Mouse (Mus musculus) left cerebral cortex, postnatal 4 days (tissue): ENCODE results near the gene Sbk2. TPM values are rescaled to one million over a fixed set of nuclear protein-coding genes. Genes with fewer than 3 reads are reported as not detected.
A peak's percentile ranks its signal among the peaks of the same experiment; 100 is the strongest.

Experiments
- DNase-seq: peaks from one replicate; pipeline ENCODE4 v3.0.0-alpha.2; 2022
- intact Hi-C: fragments of 180-260 bp; cut with DNase I; formaldehyde crosslinking; loops from one replicate; pipeline ENCODE4 v1.15.1; 2025
- total RNA-seq, 2 experiments: library from RNA; stranded (reverse); gene quantifications; 2 replicates each; pipeline ENCODE4 v1.2.3; 2021

Sbk2 gene
- total RNA-seq, 2 experiments from 2014 or later = not detected

DNA sequence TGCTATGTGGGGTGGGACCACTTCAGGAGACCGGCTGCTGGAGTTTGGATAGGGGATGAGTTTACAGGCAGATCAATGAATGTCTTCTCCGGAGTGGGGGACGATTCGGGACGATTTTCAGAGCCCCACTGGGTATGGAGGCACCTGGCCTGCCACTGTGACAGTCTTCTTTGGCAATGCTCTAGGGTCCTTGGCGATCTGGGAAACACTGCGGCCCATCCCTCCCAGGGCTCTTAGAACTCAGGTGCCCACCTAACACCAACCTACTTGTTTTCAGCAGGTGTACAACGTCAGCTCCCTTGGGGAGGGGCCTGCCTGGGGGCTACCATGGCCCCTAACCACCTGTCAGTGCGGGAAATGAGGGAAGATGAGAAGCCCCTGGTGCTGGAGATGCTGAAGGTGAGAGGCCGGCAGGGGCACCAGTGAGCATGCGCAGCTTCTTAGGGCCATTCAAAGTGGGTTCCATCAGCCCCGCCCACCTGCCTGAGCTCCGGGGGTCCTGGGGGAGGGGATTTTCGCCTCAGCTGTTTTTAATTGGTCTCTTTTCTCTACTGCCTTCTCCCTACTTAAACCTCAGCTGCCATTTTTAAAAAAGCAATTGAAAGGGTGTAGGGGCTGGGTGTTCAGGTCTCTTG lies 41.2 kb downstream of the Sbk2 start:
- DNase-seq = peak; percentile 91
- intact Hi-C loops = no loop called here

DNA sequence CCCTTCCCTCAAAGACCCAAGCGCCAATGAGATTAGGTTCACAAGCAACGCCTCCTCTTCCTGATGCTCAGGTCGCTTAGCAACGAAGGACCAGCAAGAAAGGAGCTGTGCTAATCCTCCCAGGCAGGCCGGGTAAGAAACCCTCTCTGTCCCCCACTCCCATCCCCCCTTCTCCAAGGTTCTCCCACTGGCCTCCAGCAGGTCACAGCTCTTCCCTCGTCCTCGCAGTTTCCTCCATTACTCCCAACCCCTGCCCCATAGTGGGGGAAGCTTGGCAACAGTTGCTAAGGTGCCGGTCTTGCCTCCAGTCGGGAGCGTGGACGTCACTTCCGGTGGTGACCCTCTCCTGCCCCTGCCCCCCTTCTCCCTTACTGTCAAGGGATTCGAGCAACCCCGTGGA lies 41.7 kb downstream of the Sbk2 start:
- peak; percentile 87 for DNase-seq
- intact Hi-C loops = no loop called here

DNA sequence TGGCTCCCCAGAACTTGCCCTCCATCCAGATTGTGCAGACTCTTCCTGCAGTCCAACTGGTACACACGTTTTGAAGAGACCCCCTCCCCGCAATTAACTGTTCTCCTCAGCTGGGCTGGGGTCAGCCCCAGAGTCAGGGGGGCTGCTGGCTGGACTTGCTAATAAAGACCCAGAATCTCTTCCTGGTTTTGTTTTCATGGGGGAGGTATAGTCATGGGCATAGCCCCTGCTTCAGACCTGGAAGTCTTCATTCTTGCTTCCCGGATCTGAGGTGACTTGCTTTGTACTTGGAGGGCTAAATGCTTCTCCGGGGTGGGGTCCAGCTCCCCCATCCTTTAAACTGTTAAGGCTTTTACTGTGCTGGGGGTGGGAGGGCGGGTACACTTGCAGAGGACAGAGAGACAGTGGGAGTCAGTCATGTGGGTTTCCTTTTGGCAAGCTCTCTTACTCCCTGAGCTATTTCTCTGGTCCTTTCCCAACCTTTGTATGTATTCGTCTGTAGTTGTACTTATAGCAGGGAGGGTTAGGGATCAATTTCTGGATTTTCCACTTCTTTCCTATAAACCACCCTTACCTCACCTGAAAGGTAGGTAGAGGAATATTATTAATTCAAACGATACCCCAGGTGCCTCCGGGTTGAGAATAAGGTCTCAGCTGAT lies 42.3 kb downstream of the Sbk2 start, which contains the start of gene Nat14:
Nat14 (plus strand) TSS at position 205 of the 659 bp plus-strand sequence.
- intact Hi-C loops = no loop called here

DNA sequence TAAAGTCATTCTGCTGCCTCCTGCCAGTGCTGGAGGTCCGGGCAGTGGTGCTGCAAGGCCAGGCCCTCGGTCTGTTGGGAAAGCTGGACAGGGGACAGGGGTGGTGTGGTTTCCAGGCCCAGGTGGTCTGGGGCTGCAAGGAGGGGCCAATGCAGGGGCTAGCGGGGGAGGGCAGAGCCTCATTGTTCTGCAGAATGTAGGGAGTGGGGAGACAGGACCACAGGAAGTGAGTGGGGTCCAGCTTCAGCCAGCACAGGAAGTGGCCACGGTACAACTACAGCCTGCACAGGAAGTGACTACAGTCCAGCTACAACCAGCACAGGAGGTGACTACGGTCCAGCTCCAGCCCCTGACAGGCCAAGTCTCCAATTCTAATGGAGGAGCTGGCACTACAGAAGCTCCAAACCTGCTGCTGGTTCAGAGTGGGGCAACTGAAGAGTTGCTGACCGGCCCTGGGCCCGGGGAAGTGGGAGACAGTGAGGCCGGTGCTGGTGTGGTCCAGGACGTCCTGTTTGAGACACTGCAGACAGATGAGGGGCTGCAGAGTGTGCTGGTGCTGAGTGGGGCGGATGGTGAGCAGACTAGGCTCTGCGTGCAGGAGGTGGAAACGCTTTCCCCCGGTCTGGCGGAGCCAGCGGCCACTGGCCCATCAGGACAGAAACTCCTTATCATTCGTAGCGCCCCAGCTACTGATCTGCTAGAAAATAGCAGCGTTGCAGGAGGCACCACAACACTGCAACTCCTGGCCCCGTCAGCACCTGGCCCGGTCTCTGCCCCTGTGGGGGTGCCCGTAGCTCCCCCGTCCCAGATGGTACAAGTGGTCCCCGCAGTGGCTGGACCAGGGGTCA lies 43.0 kb downstream of the Sbk2 start:
- no peak for DNase-seq
- intact Hi-C loops = no loop called here

More for the DNA sequence above, 42.3 kb downstream of the Sbk2 start, which contains the start of gene Nat14:
- no peak for DNase-seq

DNA sequence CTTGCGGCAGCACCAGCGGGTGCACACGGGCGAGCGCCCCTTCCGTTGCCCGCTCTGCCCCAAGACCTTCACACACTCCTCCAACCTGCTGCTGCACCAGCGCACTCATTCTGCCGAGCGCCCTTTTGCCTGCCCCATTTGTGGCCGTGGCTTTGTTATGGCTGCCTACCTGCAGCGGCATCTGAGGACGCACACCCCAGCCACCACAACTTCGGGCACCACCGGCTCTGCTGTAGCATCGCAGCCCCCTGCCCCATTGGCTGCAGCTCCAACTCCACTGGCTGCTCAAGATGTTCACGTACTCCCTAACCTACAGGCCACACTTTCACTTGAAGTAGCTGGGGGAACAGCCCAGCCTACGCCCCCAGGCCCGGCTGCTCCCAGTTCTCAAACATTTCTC lies 43.7 kb downstream of the Sbk2 start:
- intact Hi-C loops = no loop called here
- DNase-seq = no peak

DNA sequence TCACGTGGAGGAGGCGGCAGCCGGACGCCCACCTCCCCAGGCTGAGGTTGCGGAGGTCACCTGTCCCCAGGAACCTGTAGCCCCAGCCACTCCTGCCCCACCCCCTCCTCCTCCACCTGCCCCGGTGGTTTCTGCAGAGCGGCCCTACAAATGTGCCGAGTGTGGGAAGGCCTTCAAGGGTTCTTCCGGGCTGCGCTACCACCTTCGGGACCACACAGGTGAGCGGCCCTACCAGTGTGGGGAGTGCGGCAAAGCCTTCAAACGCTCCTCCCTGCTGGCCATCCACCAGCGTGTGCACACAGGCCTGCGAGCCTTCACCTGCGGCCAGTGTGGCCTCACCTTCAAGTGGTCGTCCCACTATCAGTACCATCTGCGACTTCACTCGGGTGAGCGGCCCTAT lies 44.2 kb downstream of the Sbk2 start:
- intact Hi-C loops = no loop called here
- DNase-seq = no peak

GRCm38 (mm10) chr7:4919096-4919495 lies 45.1 kb downstream of the Sbk2 start:
- no peak for DNase-seq
- intact Hi-C loops = no loop called here

DNA sequence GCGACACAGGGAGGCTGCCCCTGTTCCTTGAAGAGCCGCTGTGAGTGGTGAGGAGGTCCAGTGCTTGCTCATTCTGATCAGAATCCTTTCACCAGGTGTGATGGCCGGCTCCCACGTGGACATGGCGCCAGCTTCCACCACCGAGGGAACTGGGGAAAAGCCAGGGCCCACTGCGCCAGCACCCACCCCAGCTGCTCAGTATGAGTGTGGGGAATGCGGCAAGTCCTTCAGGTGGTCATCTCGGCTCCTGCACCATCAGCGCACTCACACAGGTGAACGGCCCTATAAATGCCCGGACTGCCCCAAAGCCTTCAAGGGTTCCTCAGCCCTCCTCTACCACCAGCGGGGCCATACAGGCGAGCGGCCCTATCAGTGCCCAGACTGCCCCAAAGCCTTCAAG lies 45.5 kb downstream of the Sbk2 start:
- intact Hi-C loops = no loop called here
- DNase-seq = no peak

GRCm38 (mm10) chr7:4917494-4917893 lies 46.7 kb downstream of the Sbk2 start:
- intact Hi-C loops = no loop called here
- DNase-seq = no peak

- no peak for DNase-seq
- intact Hi-C loops = no loop called here
Measured at GRCm38 (mm10) chr7:4915669-4916416, 48.4 kb downstream of the Sbk2 start.

DNA sequence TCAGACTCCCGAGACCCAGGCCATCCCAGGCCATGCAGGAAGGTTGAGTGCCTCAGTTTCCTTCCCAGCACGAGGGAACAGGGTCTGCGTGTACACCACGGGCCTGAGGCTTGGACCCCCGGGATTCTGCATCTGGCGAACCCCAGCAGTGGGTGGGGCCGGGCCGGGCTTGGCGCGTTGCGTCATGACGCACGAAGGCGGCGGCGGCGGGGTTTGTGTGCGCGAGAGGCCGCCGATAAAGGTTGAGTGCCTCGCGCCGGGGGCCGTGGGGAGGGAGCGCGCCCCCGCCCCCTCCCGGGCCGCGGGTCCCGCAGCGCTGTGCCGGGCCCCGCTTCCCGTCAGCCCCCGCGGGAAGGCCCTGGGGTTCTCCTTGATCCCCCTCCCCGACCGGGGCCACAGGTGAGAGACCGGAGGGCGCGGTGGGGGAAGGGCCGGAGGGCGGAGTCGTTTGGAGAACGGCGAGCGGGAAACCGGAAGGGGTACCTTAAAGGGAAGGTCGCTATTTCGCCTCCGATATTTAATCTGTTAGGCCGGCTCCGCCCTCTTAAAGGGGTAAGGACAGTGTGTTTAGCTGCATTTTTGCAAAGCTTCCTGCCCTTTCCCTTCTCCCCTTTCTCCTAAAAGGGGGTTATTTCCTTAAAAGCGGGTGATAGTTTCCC lies 49.1 kb downstream of the Sbk2 start, which contains the start of gene Zfp628:
Zfp628 (plus strand) TSS at position 211 of the 659 bp plus-strand sequence.
- intact Hi-C loops = no loop called here
- DNase-seq = peak; percentile 94

GRCm38 (mm10) chr7:4912248-4912647 lies 52.0 kb downstream of the Sbk2 start:
- intact Hi-C loops = no loop called here
- DNase-seq = no peak

DNA sequence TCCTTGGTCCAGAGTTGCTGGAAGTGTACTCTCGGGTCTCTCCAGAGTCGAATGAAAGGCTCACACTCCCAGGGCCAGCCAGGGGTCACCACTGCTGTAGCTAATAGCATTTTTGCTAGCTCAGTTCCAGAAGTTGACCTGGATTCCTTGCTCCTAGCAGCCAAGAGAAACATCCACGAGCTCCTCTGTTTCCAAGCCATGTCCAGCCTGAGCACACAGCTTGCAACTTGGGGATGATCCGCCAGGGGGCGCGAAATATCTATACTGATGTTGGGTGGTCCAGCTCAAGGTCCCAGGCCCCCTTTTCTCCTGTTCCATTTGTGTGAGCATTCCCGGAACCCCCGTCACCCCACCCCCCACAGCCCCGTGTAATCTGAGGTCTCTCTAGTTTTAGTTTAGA lies 52.6 kb downstream of the Sbk2 start:
- intact Hi-C loops = no loop called here
- DNase-seq = peak; percentile 84

DNA sequence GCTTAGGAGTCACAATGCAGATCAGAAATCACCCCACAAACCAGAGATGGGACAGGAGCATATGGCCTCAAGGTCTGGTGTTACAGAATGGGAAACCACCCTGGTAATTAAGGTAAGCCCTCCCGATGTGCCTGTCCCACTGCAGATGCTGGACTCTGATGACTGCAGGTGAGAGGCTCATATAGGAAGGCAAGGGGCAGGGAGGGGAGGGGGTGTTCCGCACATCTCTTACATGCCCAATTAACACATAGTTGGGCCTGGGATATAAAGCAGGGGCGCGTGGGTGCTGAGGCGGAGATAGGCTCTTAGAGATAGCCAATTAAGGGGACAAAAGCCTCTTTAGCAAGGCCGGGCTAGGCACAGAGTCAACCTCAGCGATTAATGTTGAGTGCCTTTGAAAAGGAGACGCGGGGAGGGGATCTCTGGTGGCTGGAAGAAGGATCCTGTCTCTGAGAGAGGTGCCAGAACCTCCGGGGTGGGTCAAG lies 57.7 kb downstream of the Sbk2 start, which contains the start of gene Gm36210:
Gm36210 (minus strand) TSS at position 51 of the 485 bp plus-strand sequence.
- intact Hi-C loops = no loop called here

GRCm38 (mm10) chr7:4902404-4902803 lies 61.8 kb downstream of the Sbk2 start:
- intact Hi-C loops = no loop called here
- DNase-seq = no peak

More for the DNA sequence above, 57.7 kb downstream of the Sbk2 start, which contains the start of gene Gm36210:
- DNase-seq = no peak

GRCm38 (mm10) chr7:4901171-4901570 lies 63.0 kb downstream of the Sbk2 start:
- intact Hi-C loops = no loop called here
- no peak for DNase-seq

- intact Hi-C loops = no loop called here
Measured at GRCm38 (mm10) chr7:4900523-4900851, 63.7 kb downstream of the Sbk2 start.

GRCm38 (mm10) chr7:4899649-4900522 lies 64.3 kb downstream of the Sbk2 start:
- intact Hi-C loops = no loop called here
- DNase-seq = peak; percentile 42

More at GRCm38 (mm10) chr7:4900523-4900851, 63.7 kb downstream of the Sbk2 start:
- DNase-seq = no peak
